Mouse (Mus musculus): ENCODE data around the gene Ang6. TPM values are rescaled to one million over a fixed set of nuclear protein-coding genes. Genes with fewer than 3 reads are reported as not detected.

Gene Ang6
- not detected in 2 replicates for polyA plus RNA-seq (2012; rRNA removed)

GRCm38 (mm10) chr14:44002169-44002568, at the start of gene Ang6:
Ang6 (minus strand) TSS chr14:44002269.

GRCm38 (mm10) chr14:43956769-43957168, 45.3 kb downstream of the Ang6 start, which contains the start of gene Ang5:
Ang5 (plus strand) TSS chr14:43957069.

Other genes starting within 250 kb of the Ang6 start
- gene Gm8180, start 217.5 kb downstream of the Ang6 start, polyA plus RNA-seq (2012; rRNA removed), result not detected in 2 replicates
- gene Ear1, start 126.8 kb downstream of the Ang6 start, polyA plus RNA-seq (2012; rRNA removed), result not detected in 2 replicates
- gene Ear10, start 78.7 kb downstream of the Ang6 start, polyA plus RNA-seq (2012; rRNA removed), result not detected in 2 replicates
- gene Gm8113, start 76.9 kb downstream of the Ang6 start, polyA plus RNA-seq (2012; rRNA removed), result 5.9 TPM in 2 replicates
- gene Ang5, start 45.2 kb downstream of the Ang6 start, polyA plus RNA-seq (2012; rRNA removed), result not detected in 2 replicates
- 0.13 TPM in 1 of 2 replicates, not detected in the other for gene Ear2, start 100.4 kb upstream of the Ang6 start, polyA plus RNA-seq (2012; rRNA removed)
- not detected in 2 replicates for gene Gm3327, start 121.6 kb upstream of the Ang6 start, polyA plus RNA-seq (2012; rRNA removed)
- gene Gm8212, start 195.4 kb upstream of the Ang6 start, polyA plus RNA-seq (2012; rRNA removed), result not detected in 2 replicates
- gene 4930503E14Rik, start 211.0 kb upstream of the Ang6 start, polyA plus RNA-seq (2012; rRNA removed), result not detected in 2 replicates